Mouse (Mus musculus): Measurements from ENCODE around the gene Rxrg.

The Rxrg gene

DNA sequence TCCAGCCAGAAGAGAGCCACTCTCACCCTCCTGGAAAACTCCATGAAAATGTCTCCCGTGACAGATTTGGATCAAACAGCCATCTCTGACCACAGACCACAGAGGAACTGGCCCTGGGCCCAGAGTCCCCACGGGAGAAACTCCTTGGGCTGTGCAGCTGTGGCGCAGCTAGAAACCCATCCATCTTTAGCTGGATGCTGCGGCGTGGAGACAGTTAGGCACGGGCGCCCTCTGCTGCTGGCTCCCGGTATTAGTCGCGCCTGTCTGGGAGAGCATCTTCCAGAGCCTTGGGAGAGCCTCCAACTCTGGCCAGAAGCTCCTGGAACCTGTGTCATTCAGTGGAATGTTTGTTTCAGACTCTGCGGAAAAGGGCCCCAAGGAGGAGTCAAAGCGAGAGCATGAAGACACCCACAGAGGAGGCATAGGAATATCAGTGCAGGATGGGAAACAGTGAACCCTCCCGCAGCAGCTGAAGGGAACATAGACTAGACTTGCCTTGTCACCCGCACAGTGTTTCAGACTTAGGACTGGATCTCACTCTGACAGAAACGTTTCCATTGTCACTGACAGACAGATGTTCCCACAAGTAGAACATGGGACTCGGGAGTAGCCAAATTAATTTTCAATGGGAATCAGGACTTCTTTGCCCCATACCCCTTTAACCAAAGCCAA lies 46.8 kb downstream of the Rxrg start:
- DNase-seq (ENCODE audit: low spot score in 2 of 2) = no peak

DNA sequence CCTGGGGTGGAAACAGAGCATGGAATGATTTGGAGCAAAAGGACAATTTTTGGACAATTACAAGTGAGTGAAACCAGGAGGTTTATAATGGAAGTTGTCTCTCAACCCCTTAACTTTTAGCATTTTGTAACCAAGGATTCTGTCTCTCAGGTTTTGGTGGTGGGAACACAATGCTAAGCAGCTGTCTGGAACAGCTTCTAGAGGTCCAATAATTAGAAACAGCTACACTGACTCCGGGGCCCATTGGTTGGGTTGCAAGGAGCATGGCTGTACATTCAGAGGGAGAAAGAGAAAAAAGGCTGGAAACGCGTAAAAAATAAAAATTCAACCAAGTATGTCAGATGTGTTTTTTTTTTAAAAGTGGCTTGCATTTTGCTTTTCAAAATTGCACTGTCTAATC lies 50.5 kb downstream of the Rxrg start:
- DNase-seq (ENCODE audit: low spot score in 2 of 2) = no peak

DNA sequence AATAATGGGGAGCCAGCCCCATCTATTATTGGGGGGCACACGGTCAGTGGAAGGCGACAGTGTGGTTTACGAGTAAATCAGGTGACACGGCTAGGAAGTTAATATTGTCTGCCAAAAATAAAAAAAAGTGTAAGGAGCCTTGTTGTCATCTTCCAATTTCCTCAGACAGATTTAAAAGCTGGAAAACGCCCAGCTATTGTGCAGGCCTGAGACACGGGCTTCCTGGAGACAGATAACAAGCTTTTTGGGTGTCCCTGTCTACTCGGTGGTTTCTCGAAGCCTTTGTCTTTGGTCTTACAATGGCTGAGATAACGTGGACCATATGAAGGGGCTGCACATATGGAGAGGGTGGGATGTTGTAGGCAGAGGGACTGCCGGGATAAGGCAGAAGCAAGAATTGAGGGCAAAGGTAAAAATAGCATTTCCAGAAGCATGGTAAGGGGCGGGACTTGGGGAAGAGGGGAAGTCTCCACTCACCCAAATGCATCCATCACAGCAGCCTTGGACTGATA lies 51.0 kb downstream of the Rxrg start:
- DNase-seq (ENCODE audit: low spot score in 2 of 2) = no peak

DNA sequence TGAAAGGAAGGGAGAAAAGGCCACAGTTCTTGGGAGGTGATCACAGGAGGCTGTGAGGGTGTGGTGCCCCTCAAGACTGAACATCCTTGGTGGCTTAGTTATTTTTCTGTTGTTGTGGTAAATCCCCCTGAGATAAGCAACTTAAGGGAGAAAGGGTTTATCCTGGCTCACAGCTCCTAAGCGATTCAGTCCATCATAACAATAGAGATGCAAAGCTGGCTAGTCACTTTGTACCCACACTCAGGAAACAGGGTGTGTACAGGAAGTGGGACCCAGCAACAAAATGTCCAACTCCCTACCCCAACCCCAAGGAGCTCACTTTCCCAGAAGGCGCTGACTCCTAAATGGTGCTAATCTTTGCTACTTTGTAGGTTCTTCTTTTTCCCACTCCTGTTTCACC lies 54.2 kb downstream of the Rxrg start:
- no peak for DNase-seq (ENCODE audit: low spot score in 2 of 2)

DNA sequence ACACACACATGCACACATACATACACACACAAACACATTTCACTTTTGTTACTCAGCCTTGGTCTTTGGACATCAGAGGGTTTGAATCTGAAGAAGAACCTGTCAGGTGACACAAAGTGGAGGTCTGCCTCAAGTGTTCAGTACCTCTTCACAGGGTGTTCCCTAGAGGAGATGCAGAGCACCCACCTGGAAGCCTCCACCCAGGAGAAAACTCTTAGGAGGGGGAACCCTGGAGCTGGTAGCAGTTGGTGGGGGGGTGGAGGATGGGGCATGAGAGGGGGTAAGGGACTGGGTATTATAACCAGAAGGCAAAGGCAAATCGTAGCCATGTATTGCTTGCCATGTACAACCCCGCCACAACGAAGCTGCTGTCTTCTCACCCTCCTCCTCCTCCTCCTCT lies 60.9 kb downstream of the Rxrg start:
- DNase-seq (ENCODE audit: low spot score in 2 of 2) = no peak

DNA sequence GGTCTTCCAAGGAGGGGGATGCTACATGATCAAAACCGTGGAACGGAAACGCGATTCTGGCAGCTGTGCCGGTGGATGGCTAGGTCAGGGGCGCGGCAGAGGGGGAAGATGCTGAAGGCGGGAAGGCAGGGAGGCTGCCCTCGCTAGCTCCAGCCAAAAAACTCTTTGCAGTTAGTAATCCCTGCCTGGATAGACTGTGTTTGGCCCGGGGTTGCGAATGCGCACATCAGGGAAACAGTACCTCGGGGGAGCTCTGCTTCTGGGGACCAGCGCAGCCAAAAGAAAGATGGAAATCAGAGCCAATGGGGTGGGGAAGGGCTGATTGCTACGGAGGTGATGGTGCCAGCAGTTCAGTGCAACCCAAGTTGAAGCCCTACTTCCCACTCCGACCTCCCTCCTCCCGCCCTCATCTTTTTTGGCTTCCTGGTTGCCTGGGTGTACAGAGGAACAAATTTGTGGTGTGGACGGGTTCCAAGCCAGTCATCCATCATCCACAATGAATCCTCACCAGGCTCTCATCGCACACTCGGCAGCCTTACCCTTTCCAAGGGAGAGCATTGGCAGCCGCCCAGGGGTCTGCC lies 62.4 kb downstream of the Rxrg start:
- DNase-seq (ENCODE audit: low spot score in 2 of 2) = no peak

DNA sequence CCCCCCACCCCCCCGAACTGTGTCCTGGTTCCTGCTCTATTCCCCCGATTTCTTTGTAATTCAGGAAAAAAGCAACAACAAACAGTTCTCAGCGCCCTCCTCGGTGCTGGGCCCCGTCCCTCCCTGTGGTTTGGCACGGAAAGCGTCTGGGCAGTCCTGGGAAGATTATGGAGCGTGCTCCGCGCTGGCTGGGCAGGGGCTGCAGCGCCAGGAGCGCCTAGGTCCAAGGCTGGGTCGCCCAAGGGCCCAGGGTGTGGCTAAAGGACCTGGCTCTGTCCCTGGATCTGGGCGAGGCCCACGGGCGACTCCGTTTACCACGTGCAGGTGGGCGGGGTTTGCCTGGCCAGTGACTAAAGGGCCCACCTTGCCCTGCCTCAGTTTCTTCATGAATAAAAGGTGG lies 62.9 kb downstream of the Rxrg start:
- DNase-seq (ENCODE audit: low spot score in 2 of 2) = no peak

DNA sequence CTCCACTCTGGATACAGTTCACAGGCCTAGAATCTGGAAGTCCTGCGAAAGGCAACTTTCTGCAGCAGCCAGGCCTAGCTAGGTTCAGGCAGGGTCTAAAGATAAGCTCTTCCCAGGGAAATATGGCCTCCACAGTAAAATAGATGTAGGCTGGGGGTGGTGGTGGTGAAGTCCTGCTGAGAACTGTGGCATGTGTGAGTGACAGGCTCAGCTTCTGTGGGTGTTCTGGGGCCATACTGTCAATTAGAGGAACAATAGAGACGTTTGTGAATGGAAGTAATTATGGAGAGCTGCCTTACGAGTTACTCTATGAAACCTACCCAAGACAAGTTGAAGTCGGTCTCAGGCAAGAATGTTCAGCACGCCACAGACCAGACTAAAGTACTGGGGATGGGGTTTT lies 65.0 kb downstream of the Rxrg start:
- no peak for DNase-seq (ENCODE audit: low spot score in 2 of 2)

DNA sequence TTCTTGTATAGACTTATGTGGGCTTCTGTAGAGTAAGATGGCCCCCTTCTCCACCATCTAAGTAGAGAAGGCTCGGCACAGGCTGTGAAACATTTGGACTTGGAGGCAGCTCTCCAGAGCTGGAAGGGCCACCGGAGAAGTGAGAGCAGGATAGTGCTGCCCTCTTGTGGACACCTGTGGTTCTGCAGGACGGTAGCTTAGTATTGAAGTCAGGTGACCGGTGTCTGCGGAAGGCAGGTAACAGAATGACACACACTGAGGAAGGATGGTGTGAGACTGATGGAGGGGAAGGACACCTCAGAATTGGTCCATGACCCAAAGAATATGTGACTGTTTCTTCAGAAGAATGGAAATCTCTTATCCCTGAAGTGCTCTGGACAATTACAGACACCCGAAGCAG lies 71.6 kb downstream of the Rxrg start:
- peak; percentile 13 to 16 for DNase-seq (ENCODE audit: low spot score in 2 of 2)

DNA sequence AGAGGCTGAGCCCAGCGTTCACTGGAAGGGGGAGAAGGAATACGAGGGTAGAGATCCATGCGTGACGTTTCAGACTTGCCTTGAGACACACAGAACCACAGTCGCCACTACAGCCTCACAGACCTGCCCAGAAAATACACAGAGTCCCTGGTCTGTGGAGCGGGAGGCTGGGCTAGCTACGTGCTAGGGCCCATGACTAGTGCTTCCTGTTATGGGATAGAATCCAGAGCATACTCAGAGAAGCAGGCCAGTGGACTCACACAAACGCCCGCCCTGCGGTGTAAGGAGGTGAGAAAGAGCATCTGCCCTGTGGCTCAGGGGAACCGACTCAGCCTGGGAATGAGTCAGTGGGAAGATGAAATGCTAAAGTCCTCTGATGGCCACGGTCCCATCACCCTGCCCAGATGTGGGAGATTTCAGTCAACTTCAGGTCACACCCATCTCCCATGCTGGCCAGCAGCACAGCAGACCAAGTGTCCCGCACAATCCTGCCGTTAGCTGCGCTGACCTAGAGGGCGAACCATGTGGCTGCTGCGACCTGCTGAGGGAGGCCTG lies 74.3 kb downstream of the Rxrg start:
- no peak for DNase-seq (ENCODE audit: low spot score in 2 of 2)

DNA sequence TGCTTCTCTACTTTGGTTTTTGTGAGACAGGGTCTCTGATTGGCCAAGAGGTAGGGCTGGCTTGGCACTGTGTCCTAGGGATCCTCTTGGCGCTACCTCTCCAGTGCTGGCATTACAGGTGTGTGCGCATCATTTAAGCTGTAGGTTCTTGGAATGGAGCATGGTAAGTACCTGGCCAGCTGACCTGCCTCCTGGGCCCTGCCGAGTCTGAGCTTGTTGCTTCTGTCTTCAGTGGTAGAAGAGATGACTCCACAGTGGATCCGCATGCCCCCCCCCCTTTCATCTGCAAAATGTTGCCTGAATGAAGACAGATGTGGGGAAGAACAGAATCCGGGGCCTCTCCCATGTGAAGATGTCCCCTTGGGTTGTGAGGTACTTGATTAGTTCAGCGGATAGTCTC lies 80.9 kb downstream of the Rxrg start:
- DNase-seq (ENCODE audit: low spot score in 2 of 2) = no peak

DNA sequence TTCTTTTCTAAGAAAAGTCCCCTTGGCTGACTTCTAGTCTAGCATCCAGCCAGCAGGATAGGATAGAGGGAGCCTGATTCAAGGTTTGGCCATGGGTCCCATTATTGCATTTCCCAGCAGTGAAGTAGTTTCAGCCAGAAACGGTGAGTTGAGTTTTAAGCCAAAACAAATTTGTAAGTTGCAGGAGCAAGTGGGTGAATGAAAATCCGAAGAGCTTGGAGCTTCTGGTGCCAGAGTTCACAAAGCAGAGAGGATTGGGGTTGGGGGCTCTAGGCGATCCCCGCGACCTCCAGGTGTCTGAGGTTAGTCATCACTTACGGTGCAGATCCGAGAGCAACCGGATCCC lies 89.8 kb downstream of the Rxrg start:
- no peak for DNase-seq (ENCODE audit: low spot score in 2 of 2)

DNA sequence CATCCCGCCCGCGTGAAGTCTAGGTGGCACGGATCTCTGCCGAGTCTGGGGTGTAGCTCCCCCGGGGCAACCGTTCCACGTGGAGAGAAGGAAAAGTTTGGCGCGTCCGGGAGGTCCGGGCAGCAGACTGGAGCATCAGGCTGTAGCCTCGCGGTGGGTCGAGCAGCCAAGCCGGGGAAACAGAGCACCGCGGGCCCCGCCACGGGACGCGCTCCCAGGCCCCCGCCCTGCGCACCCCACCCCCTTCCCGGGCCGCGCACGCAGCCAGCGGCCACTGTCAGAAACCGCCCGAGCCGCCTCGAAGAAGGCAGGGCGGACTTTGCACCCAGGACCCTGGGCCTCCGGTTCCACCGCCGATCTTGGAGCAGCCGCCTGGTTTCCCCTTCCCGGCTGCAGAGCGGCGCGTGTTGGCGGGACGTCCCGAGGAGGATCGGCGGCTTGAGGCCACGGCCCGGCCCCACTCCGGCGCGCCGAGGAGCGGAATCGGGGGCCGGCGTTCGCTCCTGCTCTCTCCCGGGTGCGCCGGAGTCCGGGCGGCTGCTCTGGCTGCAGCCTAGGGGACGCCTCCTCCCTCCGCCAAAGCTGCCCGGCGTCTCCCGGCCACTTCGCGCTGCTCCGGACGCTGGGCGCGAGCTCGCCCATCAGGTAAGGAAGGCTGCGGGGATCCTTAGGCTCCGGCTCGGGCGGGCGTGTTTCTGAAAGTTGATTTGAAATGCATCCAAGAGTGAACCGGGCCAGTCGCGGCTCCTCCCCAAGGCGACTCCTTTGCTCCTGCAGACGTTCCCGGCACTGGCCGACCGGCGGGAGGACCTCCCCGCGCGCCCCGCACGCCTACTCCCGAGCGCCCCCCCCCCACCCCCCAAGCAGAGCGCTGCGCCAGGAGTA lies 90.4 kb downstream of the Rxrg start:
- no peak for DNase-seq (ENCODE audit: low spot score in 2 of 2)

DNA sequence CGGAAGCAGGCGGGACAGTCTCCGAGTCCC lies 90.9 kb downstream of the Rxrg start, which contains the start of gene Lmx1a:
Lmx1a (plus strand) TSS at position 6 of the 30 bp plus-strand sequence.
- no peak for DNase-seq (ENCODE audit: low spot score in 2 of 2)
